Mouse (Mus musculus): Measurements from ENCODE around the gene Zkscan16.

Gene Zkscan16

GRCm38 (mm10) chr4:58941638-58942037 is 1.8 kb upstream of the Zkscan16 start:
- DNase-seq (ENCODE audit: low spot score): no peak

GRCm38 (mm10) chr4:58942942-58943341 is 486 bp upstream of the Zkscan16 start:
- no peak for DNase-seq (ENCODE audit: low spot score)

- no peak for DNase-seq (ENCODE audit: low spot score)
Observed at GRCm38 (mm10) chr4:58944206-58944553, 752 bp downstream of the Zkscan16 start.

GRCm38 (mm10) chr4:58944695-58945094 is 1.3 kb downstream of the Zkscan16 start:
- no peak for DNase-seq (ENCODE audit: low spot score)

GRCm38 (mm10) chr4:58948391-58948790 is 5.0 kb downstream of the Zkscan16 start:
- DNase-seq (ENCODE audit: low spot score): no peak

- no peak for DNase-seq (ENCODE audit: low spot score)
Observed at GRCm38 (mm10) chr4:58952630-58953029, 9.2 kb downstream of the Zkscan16 start.

- DNase-seq (ENCODE audit: low spot score): no peak
Observed at GRCm38 (mm10) chr4:58961719-58962118, 18.3 kb downstream of the Zkscan16 start.

GRCm38 (mm10) chr4:58963271-58963670 is 19.8 kb downstream of the Zkscan16 start:
- DNase-seq (ENCODE audit: low spot score): no peak

GRCm38 (mm10) chr4:58965136-58965535 is 21.7 kb downstream of the Zkscan16 start:
- no peak for DNase-seq (ENCODE audit: low spot score)

- no peak for DNase-seq (ENCODE audit: low spot score)
Observed at GRCm38 (mm10) chr4:58970678-58971077, 27.2 kb downstream of the Zkscan16 start.

- no peak for DNase-seq (ENCODE audit: low spot score)
Observed at GRCm38 (mm10) chr4:58975711-58976110, 32.3 kb downstream of the Zkscan16 start.

- no peak for DNase-seq (ENCODE audit: low spot score)
Observed at GRCm38 (mm10) chr4:58981421-58981820, 38.0 kb downstream of the Zkscan16 start.

- no peak for DNase-seq (ENCODE audit: low spot score)
Observed at GRCm38 (mm10) chr4:58982806-58983205, 39.4 kb downstream of the Zkscan16 start.

- DNase-seq (ENCODE audit: low spot score): peak; percentile 90
Observed at GRCm38 (mm10) chr4:58985157-58985648, 41.8 kb downstream of the Zkscan16 start.

GRCm38 (mm10) chr4:58986540-58987190 is 43.2 kb downstream of the Zkscan16 start, which contains the start of gene Ptgr1:
Gene Ptgr1, minus strand, starts transcription at chr4:58987119.
- peak; percentile 90 for DNase-seq (ENCODE audit: low spot score)

GRCm38 (mm10) chr4:58989303-58989898 is 46.0 kb downstream of the Zkscan16 start:
- DNase-seq (ENCODE audit: low spot score): no peak

GRCm38 (mm10) chr4:58990609-58991434 is 47.4 kb downstream of the Zkscan16 start:
- DNase-seq (ENCODE audit: low spot score): no peak

GRCm38 (mm10) chr4:58992195-58992594 is 48.8 kb downstream of the Zkscan16 start:
- no peak for DNase-seq (ENCODE audit: low spot score)

- DNase-seq (ENCODE audit: low spot score): no peak
Observed at GRCm38 (mm10) chr4:58994762-58995161, 51.3 kb downstream of the Zkscan16 start, which contains the start of gene Dnajc25. Gene Dnajc25, plus strand, starts transcription at chr4:58995062.

- DNase-seq (ENCODE audit: low spot score): no peak
Observed at GRCm38 (mm10) chr4:58995251-58995693, 51.8 kb downstream of the Zkscan16 start.

- DNase-seq (ENCODE audit: low spot score): peak; percentile 22
Observed at GRCm38 (mm10) chr4:58997081-58997480, 53.7 kb downstream of the Zkscan16 start.

- no peak for DNase-seq (ENCODE audit: low spot score)
Observed at GRCm38 (mm10) chr4:58998688-58999087, 55.3 kb downstream of the Zkscan16 start.

- peak; percentile 82 for DNase-seq (ENCODE audit: low spot score)
Observed at GRCm38 (mm10) chr4:58999686-59000085, 56.3 kb downstream of the Zkscan16 start.

All from embryo, embryonic 10.5 days (tissue).